Mouse (Mus musculus): ENCODE measurements around the gene Ywhag. TPM values are rescaled to one million over a fixed set of nuclear protein-coding genes. Genes with fewer than 3 reads are reported as not detected.

Gene Ywhag
- polyA plus RNA-seq, 1 experiment from 2014 or later = 93.3 TPM

DNA sequence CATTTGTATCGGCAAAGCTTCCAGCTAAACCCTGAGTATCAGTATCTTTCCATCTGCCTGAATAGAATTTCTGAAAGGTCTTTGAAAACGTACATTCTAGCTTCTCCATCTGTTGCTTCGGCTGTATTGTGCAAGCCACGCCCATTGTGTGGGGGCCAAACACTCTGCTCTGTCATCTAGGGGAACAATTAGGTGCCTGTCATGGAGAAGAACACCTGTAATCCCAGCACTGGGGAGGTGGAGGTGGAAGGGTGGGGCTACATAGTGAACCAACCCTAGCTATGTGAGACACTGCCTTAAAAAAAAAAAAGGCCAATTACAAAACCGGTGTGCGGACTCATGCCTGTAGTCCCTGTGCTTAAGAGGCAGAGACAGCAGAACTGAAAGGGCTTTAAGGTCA, 8.3 kb upstream of the Ywhag start:
- WGBS = 67% methylated on average over 6 of the region's 6 CpGs
- ATAC-seq (replicated peaks; ENCODE audit: low FRiP score, low TSS enrichment, low read depth) (no peak), DNase-seq (ENCODE audit: low spot score) (no peak)
- H3K4me2 ChIP-seq (ENCODE audit: low read length) = no peak overlapping the region
- H3K27me3 ChIP-seq (replicated peaks; ENCODE audit: control insufficient read depth, insufficient read depth, low read length) = no peaks in the 10 kb centered on the region
- H3K9me3 ChIP-seq (ENCODE audit: control insufficient read depth, low read length) = no peaks in the 10 kb centered on the region
- H3K4me1 ChIP-seq (replicated peaks; ENCODE audit: control insufficient read depth, insufficient read depth, low read length) = 0 out of 2 replicates have a peak, but pooled peaks cover 3% of the 10 kb centered on the region
- no peak overlapping the region for H3K9ac ChIP-seq (ENCODE audit: low read length)
- no peak overlapping the region for H3K27ac ChIP-seq (ENCODE audit: low read depth)
- H3K4me3 ChIP-seq (ENCODE audit: low read depth, low read length) = no peak overlapping the region
- no peaks in the 10 kb centered on the region for H3K36me3 ChIP-seq (ENCODE audit: control insufficient read depth, insufficient read depth, low read length)

DNA sequence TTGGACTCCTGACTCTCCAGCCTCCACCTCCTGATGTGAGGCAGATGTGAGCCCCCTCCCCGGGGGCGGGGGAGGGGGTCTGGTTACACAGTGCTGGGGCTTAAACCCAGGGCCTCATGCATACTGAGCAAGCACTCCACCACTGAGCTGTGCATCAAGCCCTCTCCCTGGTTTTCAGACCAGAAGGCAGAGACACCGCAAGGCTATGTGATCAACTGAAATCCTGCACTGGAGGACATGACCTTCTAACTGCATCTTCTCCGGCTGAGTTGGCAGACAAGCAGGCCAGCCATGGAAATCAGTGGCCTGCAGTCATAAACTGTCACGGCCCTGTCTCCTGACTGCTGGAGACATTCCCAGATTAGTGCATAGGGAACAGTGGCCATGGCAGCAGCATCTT, 6.2 kb upstream of the Ywhag start:
- H3K4me1 ChIP-seq (replicated peaks; ENCODE audit: control insufficient read depth, insufficient read depth, low read length) = no peaks in the 10 kb centered on the region
- ATAC-seq (replicated peaks; ENCODE audit: low FRiP score, low TSS enrichment, low read depth) = no peak
- H3K9me3 ChIP-seq (ENCODE audit: control insufficient read depth, low read length) = no peaks in the 10 kb centered on the region
- DNase-seq (ENCODE audit: low spot score) = no peak
- 49% methylated on average over 5 of the region's 5 CpGs for WGBS
- no peak overlapping the region for H3K9ac ChIP-seq (ENCODE audit: low read length)
- H3K4me2 ChIP-seq (ENCODE audit: low read length) = no peak overlapping the region
- no peak overlapping the region for H3K27ac ChIP-seq (ENCODE audit: low read depth)
- no peaks in the 10 kb centered on the region for H3K36me3 ChIP-seq (ENCODE audit: control insufficient read depth, insufficient read depth, low read length)
- no peak overlapping the region for H3K4me3 ChIP-seq (ENCODE audit: low read depth, low read length)
- H3K27me3 ChIP-seq (replicated peaks; ENCODE audit: control insufficient read depth, insufficient read depth, low read length) = no peaks in the 10 kb centered on the region

DNA sequence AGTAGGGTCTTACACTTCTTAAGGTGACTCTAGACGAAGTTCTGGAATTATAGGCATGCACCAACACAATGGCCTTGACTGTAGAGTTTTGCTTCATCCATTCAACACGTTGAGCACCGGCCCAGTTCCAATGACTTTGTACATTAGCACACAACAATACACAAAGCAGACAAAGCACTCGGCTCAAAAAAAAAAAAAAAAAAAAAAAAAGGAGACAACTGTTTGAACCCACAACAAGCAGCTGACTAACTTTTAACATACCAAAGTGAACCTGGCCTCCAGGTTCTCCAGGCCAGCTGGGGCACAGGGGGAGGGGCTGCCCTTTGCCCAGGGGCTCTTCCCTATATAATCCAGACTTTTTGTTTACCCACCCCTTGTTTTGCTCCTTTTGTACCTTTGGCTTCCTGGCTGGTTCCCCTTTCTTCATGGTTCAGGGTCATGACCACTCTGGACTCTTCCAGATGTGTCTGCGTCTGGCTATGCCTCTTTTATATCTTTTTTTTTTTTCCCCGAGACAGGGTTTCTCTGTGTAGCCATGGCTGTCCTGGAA, 1.3 kb upstream of the Ywhag start:
- Histone ChIP-seq H3K4me3 (ENCODE audit: low read depth, low read length) (no peak overlapping the region), H3K9me3 (ENCODE audit: control insufficient read depth, low read length) (no peaks in the 10 kb centered on the region), H3K36me3 (ENCODE audit: control insufficient read depth, insufficient read depth, low read length) (peaks cover 18% of the 10 kb centered on the region), H3K27ac (ENCODE audit: low read depth) (peak overlapping the region; percentile 98; the same call in 1 of the 2 replicates), H3K9ac (ENCODE audit: low read length) (no peak overlapping the region), H3K27me3 (replicated peaks; ENCODE audit: control insufficient read depth, insufficient read depth, low read length) (no peaks in the 10 kb centered on the region), H3K4me2 (ENCODE audit: low read length) (no peak overlapping the region), H3K4me1 (replicated peaks; ENCODE audit: control insufficient read depth, insufficient read depth, low read length) (peaks cover 7% of the 10 kb centered on the region; the same call in 1 of the 2 replicates)
- ATAC-seq (replicated peaks; ENCODE audit: low FRiP score, low TSS enrichment, low read depth) = no peak
- WGBS = 80% methylated on average over 6 of the region's 6 CpGs
- no peak for DNase-seq (ENCODE audit: low spot score)

DNA sequence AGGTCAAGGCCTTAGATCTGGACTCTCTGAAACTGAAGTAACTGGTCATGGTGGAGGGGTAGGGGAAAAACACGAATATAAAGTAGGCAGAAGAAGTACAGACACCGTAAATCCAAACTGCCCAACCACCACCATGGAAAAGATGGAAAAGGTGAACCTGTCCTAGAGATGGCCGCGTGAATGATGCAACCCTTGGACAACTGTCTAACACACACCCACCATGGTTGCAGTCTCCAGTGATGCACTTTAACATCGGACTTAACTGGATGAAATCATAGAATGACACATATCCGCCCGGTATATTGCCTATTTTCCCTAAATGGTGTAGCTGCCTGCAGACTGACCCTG, 734 bp upstream of the Ywhag start:
- Histone ChIP-seq H3K4me2 (ENCODE audit: low read length) (peak overlapping the region; percentile 54), H3K27ac (ENCODE audit: low read depth) (peak overlapping the region; percentile 98; the same call in 1 of the 2 replicates), H3K4me3 (ENCODE audit: low read depth, low read length) (peak overlapping the region; percentile 75), H3K9ac (ENCODE audit: low read length) (peak overlapping the region; percentile 77; the same call in 1 of the 2 replicates), H3K9me3 (ENCODE audit: control insufficient read depth, low read length) (no peaks in the 10 kb centered on the region), H3K36me3 (ENCODE audit: control insufficient read depth, insufficient read depth, low read length) (peaks cover 23% of the 10 kb centered on the region), H3K4me1 (replicated peaks; ENCODE audit: control insufficient read depth, insufficient read depth, low read length) (peaks cover 7% of the 10 kb centered on the region; the same call in 1 of the 2 replicates), H3K27me3 (replicated peaks; ENCODE audit: control insufficient read depth, insufficient read depth, low read length) (no peaks in the 10 kb centered on the region)
- 49% methylated on average over 7 of the region's 7 CpGs for WGBS
- ATAC-seq (replicated peaks; ENCODE audit: low FRiP score, low TSS enrichment, low read depth) (peak; percentile 23), DNase-seq (ENCODE audit: low spot score) (no peak)

DNA sequence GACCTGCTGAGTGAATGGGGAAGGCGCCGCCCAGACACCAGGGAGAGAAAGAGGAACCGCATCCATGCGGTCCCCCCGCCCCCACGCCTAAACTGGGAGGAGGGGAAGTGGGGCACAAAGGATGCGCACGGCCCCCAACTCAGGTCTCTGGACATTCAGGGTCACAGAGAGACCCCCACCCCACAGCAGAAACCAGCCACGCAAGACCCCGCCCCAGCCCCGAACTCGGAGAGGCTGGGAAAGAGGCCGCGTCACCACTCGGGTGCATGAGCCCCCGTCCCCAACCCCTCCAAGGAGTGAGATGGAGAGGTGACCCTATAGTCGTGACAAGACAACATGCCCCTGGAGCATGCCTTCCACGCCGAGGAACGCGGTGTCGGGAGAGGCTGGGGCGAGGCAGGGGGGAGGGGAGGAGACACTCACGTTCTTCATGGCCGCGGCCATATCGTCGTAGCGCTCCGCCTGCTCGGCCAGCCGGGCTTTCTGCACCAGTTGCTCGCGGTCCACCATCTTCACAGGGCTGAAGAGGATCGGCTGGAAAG, 445 bp downstream of the Ywhag start:
- Histone ChIP-seq H3K4me3 (ENCODE audit: low read depth, low read length) (peak overlapping the region; percentile 75), H3K4me1 (replicated peaks; ENCODE audit: control insufficient read depth, insufficient read depth, low read length) (peaks cover 7% of the 10 kb centered on the region; the same call in 1 of the 2 replicates), H3K4me2 (ENCODE audit: low read length) (peak overlapping the region; percentile 54), H3K27ac (ENCODE audit: low read depth) (peak overlapping the region; percentile 98), H3K27me3 (replicated peaks; ENCODE audit: control insufficient read depth, insufficient read depth, low read length) (no peaks in the 10 kb centered on the region), H3K9me3 (ENCODE audit: control insufficient read depth, low read length) (no peaks in the 10 kb centered on the region), H3K9ac (ENCODE audit: low read length) (peak overlapping the region; percentile 77), H3K36me3 (ENCODE audit: control insufficient read depth, insufficient read depth, low read length) (peaks cover 35% of the 10 kb centered on the region)
- DNase-seq (ENCODE audit: low spot score) (no peak), ATAC-seq (replicated peaks; ENCODE audit: low FRiP score, low TSS enrichment, low read depth) (peak; percentile 75)
- under 1% methylated on average over 33 of the region's 35 CpGs for WGBS

DNA sequence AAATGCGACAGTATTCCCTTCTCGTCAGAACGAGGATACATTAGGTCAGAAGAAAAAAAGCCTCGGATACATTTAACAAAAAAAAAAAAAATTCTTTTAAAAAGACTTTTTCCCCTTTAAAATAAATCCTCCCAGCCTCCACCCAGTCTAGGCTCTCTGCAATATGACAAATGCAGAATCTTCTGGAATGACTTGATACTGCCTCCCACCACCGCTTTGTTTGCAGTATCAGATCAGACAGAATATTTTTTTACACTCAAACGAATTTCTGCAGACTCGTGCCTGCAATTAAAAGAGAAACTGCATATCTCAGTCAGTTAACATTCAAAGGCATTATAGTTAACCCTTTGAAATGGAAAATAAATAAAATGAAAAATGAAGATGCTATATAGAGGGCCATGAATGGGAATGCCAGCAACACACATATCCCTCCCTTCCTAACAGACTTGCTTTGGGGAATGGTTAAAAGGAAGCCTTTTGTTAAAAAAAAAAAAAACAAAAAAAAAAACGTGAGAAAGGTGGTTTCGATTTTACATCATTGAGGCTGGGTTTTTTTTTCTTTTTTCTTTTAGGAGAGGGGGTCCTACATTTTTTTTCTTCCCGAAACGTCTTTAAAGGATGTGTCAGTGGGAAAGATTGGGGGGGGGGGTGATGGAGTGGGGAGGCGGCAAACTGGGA, 1.1 kb downstream of the Ywhag start:
- peak overlapping the region; percentile 77 for H3K9ac ChIP-seq (ENCODE audit: low read length)
- DNase-seq (ENCODE audit: low spot score) (no peak), ATAC-seq (replicated peaks; ENCODE audit: low FRiP score, low TSS enrichment, low read depth) (no peak)
- peak overlapping the region; percentile 98 for H3K27ac ChIP-seq (ENCODE audit: low read depth)
- H3K9me3 ChIP-seq (ENCODE audit: control insufficient read depth, low read length) = no peaks in the 10 kb centered on the region
- peak overlapping the region; percentile 75 for H3K4me3 ChIP-seq (ENCODE audit: low read depth, low read length)
- H3K36me3 ChIP-seq (ENCODE audit: control insufficient read depth, insufficient read depth, low read length) = peaks cover 37% of the 10 kb centered on the region
- no peaks in the 10 kb centered on the region for H3K27me3 ChIP-seq (replicated peaks; ENCODE audit: control insufficient read depth, insufficient read depth, low read length)
- WGBS = 7% methylated on average over 12 of the region's 12 CpGs
- H3K4me1 ChIP-seq (replicated peaks; ENCODE audit: control insufficient read depth, insufficient read depth, low read length) = peaks cover 7% of the 10 kb centered on the region; the same call in 1 of the 2 replicates
- peak overlapping the region; percentile 54 for H3K4me2 ChIP-seq (ENCODE audit: low read length)

DNA sequence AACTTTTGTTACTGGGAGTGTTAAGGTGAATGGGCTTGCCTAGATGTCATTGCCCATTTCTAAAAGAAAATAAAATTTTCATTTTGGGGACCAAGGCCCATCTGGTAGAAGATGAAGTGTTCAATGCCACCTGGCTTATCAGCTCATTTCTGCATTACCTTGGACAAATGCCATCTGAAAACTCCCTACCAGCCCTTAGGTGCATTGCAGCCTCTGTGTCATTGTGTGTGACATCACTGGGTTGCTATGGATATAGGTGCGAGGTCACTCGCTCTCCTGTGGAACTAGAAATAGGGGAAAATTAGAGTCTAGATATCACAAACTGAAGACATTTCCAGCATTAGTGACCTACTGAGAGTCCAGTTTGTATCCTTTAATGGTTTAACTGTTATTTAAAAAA, 2.1 kb downstream of the Ywhag start:
- ATAC-seq (replicated peaks; ENCODE audit: low FRiP score, low TSS enrichment, low read depth) = no peak
- Histone ChIP-seq H3K4me3 (ENCODE audit: low read depth, low read length) (no peak overlapping the region), H3K9me3 (ENCODE audit: control insufficient read depth, low read length) (no peaks in the 10 kb centered on the region), H3K27me3 (replicated peaks; ENCODE audit: control insufficient read depth, insufficient read depth, low read length) (no peaks in the 10 kb centered on the region), H3K27ac (ENCODE audit: low read depth) (no peak overlapping the region), H3K9ac (ENCODE audit: low read length) (no peak overlapping the region), H3K36me3 (ENCODE audit: control insufficient read depth, insufficient read depth, low read length) (peaks cover 44% of the 10 kb centered on the region), H3K4me2 (ENCODE audit: low read length) (peak overlapping the region; percentile 54), H3K4me1 (replicated peaks; ENCODE audit: control insufficient read depth, insufficient read depth, low read length) (peaks cover 7% of the 10 kb centered on the region; the same call in 1 of the 2 replicates)
- WGBS = 84% methylated on average over 2 of the region's 2 CpGs
- no peak for DNase-seq (ENCODE audit: low spot score)

DNA sequence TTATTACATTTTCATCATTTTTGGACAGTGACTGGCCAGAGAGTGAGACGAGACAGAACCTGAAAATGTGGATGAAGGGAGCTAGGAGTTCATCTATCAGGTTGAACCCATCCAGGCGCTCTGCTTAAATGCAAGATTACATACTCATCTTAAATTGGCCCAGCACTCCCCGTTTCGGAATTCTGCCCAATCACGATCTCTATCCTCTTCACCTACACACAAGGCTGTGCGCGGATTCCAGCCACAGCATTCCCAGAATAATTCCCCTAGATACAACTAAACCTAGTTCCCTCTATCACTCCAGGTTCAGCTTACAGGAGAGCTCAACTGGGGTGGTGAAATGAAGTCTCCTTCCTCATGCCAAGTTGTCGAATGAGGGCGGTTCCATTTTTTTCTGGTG, 2.9 kb downstream of the Ywhag start:
- DNase-seq (ENCODE audit: low spot score) = no peak
- no peak overlapping the region for H3K27ac ChIP-seq (ENCODE audit: low read depth)
- no peaks in the 10 kb centered on the region for H3K27me3 ChIP-seq (replicated peaks; ENCODE audit: control insufficient read depth, insufficient read depth, low read length)
- WGBS = 87% methylated on average over 9 of the region's 9 CpGs
- no peak overlapping the region for H3K4me3 ChIP-seq (ENCODE audit: low read depth, low read length)
- no peak overlapping the region for H3K4me2 ChIP-seq (ENCODE audit: low read length)
- no peaks in the 10 kb centered on the region for H3K9me3 ChIP-seq (ENCODE audit: control insufficient read depth, low read length)
- H3K36me3 ChIP-seq (ENCODE audit: control insufficient read depth, insufficient read depth, low read length) = peaks cover 49% of the 10 kb centered on the region
- H3K4me1 ChIP-seq (replicated peaks; ENCODE audit: control insufficient read depth, insufficient read depth, low read length) = peaks cover 7% of the 10 kb centered on the region; the same call in 1 of the 2 replicates
- ATAC-seq (replicated peaks; ENCODE audit: low FRiP score, low TSS enrichment, low read depth) = no peak
- H3K9ac ChIP-seq (ENCODE audit: low read length) = no peak overlapping the region

All from intestine, embryonic 14.5 days (tissue).